Mouse (Mus musculus) retina, postnatal 7 days (tissue): ENCODE data around the gene Plet1.

Experiments
- DNase-seq: peaks from one replicate; pipeline ENCODE4 v3.0.0-alpha.2; 2012; ENCODE audit warnings: low read depth, low spot score

Plet1 gene

DNA sequence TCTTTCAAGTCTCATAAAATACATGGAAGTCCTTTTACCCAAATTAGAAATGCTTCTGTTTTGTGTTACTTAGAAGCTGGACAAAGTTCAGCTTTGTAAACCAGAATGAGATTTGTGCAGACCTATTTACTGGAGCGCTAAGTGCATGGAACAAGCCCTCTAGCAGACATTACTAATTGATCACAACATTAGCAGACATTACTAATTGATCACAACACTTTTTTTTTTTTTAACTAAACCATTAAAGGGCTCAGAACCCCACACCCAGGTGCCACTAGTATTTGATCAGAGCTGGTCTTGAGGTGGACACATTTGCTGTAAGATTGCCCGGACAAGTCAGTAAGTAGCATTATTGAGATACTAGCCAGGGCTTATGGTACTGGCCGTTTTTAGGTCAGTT is 39.5 kb downstream of the Plet1 start:
- no peak for DNase-seq

- no peak for DNase-seq
These were observed 41.6 kb downstream of the Plet1 start for GRCm38 (mm10) chr9:50535930-50536329.

DNA sequence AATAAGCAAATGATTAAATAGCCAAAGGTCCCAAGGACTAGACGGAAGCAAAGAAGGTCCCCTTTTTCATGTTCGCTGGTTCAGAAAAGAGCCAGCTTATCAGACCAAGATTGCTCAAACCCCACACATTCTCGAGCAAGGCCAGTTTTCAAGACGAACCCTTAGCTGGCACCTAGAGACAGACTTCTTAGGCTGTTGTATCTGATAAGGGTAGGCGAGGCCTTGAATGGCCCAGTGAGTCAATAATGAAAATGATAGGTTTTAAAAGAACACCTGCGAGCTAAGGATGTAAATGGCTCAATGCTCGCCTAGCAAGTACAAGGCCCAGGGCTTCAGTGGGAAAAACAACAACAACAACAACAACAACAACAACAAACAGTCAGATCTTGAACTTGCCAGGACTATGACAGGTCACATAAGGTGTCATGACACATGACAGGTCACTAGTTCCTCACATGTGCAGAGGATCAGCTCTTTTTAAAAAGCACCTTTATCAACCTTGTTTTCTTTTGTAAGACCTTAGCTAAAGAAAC is 42.3 kb downstream of the Plet1 start:
- no peak for DNase-seq

- DNase-seq: no peak
These were observed 43.0 kb downstream of the Plet1 start for GRCm38 (mm10) chr9:50537295-50537694.

GRCm38 (mm10) chr9:50540170-50540569 is 45.8 kb downstream of the Plet1 start:
- no peak for DNase-seq

GRCm38 (mm10) chr9:50542401-50542800 is 48.1 kb downstream of the Plet1 start:
- DNase-seq: no peak

GRCm38 (mm10) chr9:50547859-50548478 is 53.6 kb downstream of the Plet1 start:
- DNase-seq: no peak

- DNase-seq: no peak
These were observed 54.6 kb downstream of the Plet1 start for GRCm38 (mm10) chr9:50548936-50549335.

- no peak for DNase-seq
These were observed 57.9 kb downstream of the Plet1 start for GRCm38 (mm10) chr9:50552206-50552605.

GRCm38 (mm10) chr9:50553547-50553946 is 59.2 kb downstream of the Plet1 start:
- DNase-seq: no peak

DNA sequence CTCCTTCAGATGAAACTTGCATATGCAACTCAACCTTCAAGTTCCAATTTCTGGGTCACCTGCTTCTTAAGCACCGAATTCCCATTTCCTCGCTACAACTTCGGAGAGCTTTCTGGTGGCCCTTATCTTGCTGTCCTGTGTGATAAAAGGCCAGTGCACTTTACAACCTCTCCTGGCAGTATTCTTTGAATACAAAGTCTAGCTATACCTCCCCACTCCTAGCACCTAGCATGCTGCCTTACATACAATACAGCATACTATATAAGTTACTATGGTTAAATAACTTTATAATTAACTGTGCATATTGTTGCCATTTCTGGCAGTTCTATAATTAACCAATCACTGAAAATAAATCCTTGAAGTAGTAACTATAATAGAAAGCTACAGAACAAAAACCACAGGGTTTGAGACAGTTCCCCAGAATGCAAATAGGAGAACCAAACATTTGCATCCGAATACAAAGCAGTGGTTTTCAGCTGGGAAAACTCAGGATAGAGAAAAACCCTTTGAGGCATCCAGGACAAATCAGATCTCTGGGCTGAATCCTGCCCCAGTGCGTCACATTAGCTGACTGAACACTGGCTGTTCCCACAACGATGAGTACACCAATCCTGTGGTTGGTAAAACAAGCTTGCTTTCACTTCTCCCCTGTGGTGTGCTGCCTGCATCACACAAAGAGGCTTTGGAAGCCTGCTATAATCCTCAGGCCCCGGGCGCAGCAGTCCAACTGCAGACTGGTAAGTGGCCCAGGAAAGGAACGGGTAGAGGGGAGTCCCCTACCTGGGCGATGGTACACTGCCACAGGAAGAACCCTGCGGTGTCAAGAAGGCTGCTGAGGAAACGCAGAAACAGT is 60.1 kb downstream of the Plet1 start, which contains the start of gene Il18:
Gene Il18 (plus strand): TSS at position 587 of the 853 bp plus-strand sequence.
- no peak for DNase-seq

GRCm38 (mm10) chr9:50555094-50555446 is 60.7 kb downstream of the Plet1 start, which contains the start of gene Bco2:
TSS of gene Bco2 (minus strand) at chr9:50555181.
- no peak for DNase-seq
